Mouse (Mus musculus): Measurements from ENCODE around the gene Rps6ka5. TPM values are rescaled to one million over a fixed set of nuclear protein-coding genes. Genes with fewer than 3 reads are reported as not detected.
A peak's percentile ranks its signal among the peaks of the same experiment; 100 is the strongest.

The Rps6ka5 gene
- polyA plus RNA-seq, 1 experiment from 2014 or later: 14.4 TPM

DNA sequence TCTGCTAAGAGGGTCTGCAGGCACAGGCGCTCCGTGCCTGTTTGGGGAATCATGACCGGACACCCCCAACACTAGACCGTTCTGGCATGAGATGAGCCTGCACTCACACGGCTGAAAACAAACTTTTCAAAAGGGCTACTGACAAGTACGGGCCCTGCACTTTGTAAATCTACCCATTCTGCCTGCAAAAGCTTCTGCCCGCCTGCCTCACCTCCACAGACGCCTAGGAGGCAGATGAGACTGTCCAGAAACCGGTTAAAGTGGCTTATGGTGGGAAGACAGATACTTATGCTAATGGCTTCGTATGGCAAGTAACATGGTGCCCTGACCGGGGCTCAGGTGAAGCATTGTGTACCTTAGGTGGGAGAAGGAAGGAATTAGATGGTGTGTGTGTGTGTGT lies 189.7 kb downstream of the Rps6ka5 start:
- no peak overlapping the region for H3K4me2 ChIP-seq (ENCODE audit: low read length)
- H3K9ac ChIP-seq (replicated peaks; ENCODE audit: low read depth, low read length): no peak overlapping the region
- no peaks in the 10 kb centered on the region for H3K9me3 ChIP-seq (ENCODE audit: control insufficient read depth, low read length)
- no peaks in the 10 kb centered on the region for H3K27me3 ChIP-seq (replicated peaks; ENCODE audit: control insufficient read depth, insufficient read depth, low read length)
- no peak overlapping the region for H3K4me3 ChIP-seq (replicated peaks; ENCODE audit: low read length)
- WGBS: 86% methylated on average over 11 of the region's 11 CpGs
- no peaks in the 10 kb centered on the region for H3K36me3 ChIP-seq (ENCODE audit: control insufficient read depth, insufficient read depth)
- no peak overlapping the region for H3K27ac ChIP-seq (ENCODE audit: low read length)
- no peak for ATAC-seq
- no peaks in the 10 kb centered on the region for H3K4me1 ChIP-seq (replicated peaks; ENCODE audit: control insufficient read depth, insufficient read depth, low read length)

DNA sequence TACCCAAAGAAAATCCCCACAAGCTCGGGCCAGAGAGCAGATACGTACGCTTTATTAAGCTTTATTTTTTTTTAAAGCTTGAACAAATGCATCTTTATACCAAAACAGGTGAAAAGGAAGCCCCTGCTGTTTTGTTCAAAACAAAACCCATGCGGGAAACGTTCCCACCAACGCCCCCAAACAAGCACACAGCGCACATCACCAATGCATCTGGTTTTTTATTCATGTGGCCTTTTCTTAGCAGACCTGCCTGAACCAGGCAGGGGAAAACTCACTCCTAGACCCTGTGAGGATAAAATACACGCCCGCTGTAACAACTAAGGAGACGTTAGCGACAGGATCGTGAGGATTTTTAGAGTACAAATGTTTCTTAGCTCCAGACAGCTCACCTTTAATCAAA lies 191.8 kb downstream of the Rps6ka5 start:
- Histone ChIP-seq H3K36me3 (ENCODE audit: control insufficient read depth, insufficient read depth) (no peaks in the 10 kb centered on the region), H3K27ac (ENCODE audit: low read length) (no peak overlapping the region), H3K27me3 (replicated peaks; ENCODE audit: control insufficient read depth, insufficient read depth, low read length) (no peaks in the 10 kb centered on the region), H3K4me2 (ENCODE audit: low read length) (no peak overlapping the region), H3K9me3 (ENCODE audit: control insufficient read depth, low read length) (no peaks in the 10 kb centered on the region), H3K4me3 (replicated peaks; ENCODE audit: low read length) (no peak overlapping the region), H3K9ac (replicated peaks; ENCODE audit: low read depth, low read length) (no peak overlapping the region), H3K4me1 (replicated peaks; ENCODE audit: control insufficient read depth, insufficient read depth, low read length) (no peaks in the 10 kb centered on the region)
- WGBS: 29% methylated on average over 12 of the region's 12 CpGs
- ATAC-seq: no peak

GRCm38 (mm10) chr12:100534028-100534427 lies 192.8 kb downstream of the Rps6ka5 start:
- H3K4me2 ChIP-seq (ENCODE audit: low read length): no peak overlapping the region
- H3K9me3 ChIP-seq (ENCODE audit: control insufficient read depth, low read length): no peaks in the 10 kb centered on the region
- no peak overlapping the region for H3K9ac ChIP-seq (replicated peaks; ENCODE audit: low read depth, low read length)
- H3K27ac ChIP-seq (ENCODE audit: low read length): no peak overlapping the region
- 33% methylated on average over 3 of the region's 3 CpGs for WGBS
- no peak overlapping the region for H3K4me3 ChIP-seq (replicated peaks; ENCODE audit: low read length)
- no peaks in the 10 kb centered on the region for H3K4me1 ChIP-seq (replicated peaks; ENCODE audit: control insufficient read depth, insufficient read depth, low read length)
- H3K27me3 ChIP-seq (replicated peaks; ENCODE audit: control insufficient read depth, insufficient read depth, low read length): no peaks in the 10 kb centered on the region
- no peaks in the 10 kb centered on the region for H3K36me3 ChIP-seq (ENCODE audit: control insufficient read depth, insufficient read depth)
- ATAC-seq: no peak

- Histone ChIP-seq H3K9me3 (ENCODE audit: control insufficient read depth, low read length) (no peaks in the 10 kb centered on the region), H3K4me1 (replicated peaks; ENCODE audit: control insufficient read depth, insufficient read depth, low read length) (no peaks in the 10 kb centered on the region; the same call in 1 of the 2 replicates), H3K27me3 (replicated peaks; ENCODE audit: control insufficient read depth, insufficient read depth, low read length) (no peaks in the 10 kb centered on the region), H3K36me3 (ENCODE audit: control insufficient read depth, insufficient read depth) (no peaks in the 10 kb centered on the region), H3K4me3 (replicated peaks; ENCODE audit: low read length) (no peak overlapping the region), H3K9ac (replicated peaks; ENCODE audit: low read depth, low read length) (no peak overlapping the region), H3K27ac (ENCODE audit: low read length) (no peak overlapping the region), H3K4me2 (ENCODE audit: low read length) (no peak overlapping the region)
- 86% methylated on average over 4 of the region's 4 CpGs for WGBS
- ATAC-seq: no peak
Measured at GRCm38 (mm10) chr12:100533209-100533608, 193.6 kb downstream of the Rps6ka5 start.

GRCm38 (mm10) chr12:100531740-100532139 lies 195.0 kb downstream of the Rps6ka5 start:
- Histone ChIP-seq H3K9me3 (ENCODE audit: control insufficient read depth, low read length) (no peaks in the 10 kb centered on the region), H3K27me3 (replicated peaks; ENCODE audit: control insufficient read depth, insufficient read depth, low read length) (no peaks in the 10 kb centered on the region), H3K36me3 (ENCODE audit: control insufficient read depth, insufficient read depth) (no peaks in the 10 kb centered on the region), H3K4me2 (ENCODE audit: low read length) (no peak overlapping the region), H3K27ac (ENCODE audit: low read length) (no peak overlapping the region), H3K4me3 (replicated peaks; ENCODE audit: low read length) (no peak overlapping the region), H3K4me1 (replicated peaks; ENCODE audit: control insufficient read depth, insufficient read depth, low read length) (peaks cover 11% of the 10 kb centered on the region), H3K9ac (replicated peaks; ENCODE audit: low read depth, low read length) (no peak overlapping the region)
- 54% methylated on average over 1 of the region's 1 CpGs for WGBS
- no peak for ATAC-seq

GRCm38 (mm10) chr12:100530871-100531270 lies 195.9 kb downstream of the Rps6ka5 start:
- H3K4me3 ChIP-seq (replicated peaks; ENCODE audit: low read length): no peak overlapping the region
- no peaks in the 10 kb centered on the region for H3K9me3 ChIP-seq (ENCODE audit: control insufficient read depth, low read length)
- peaks cover 11% of the 10 kb centered on the region for H3K4me1 ChIP-seq (replicated peaks; ENCODE audit: control insufficient read depth, insufficient read depth, low read length)
- 92% methylated on average over 5 of the region's 5 CpGs for WGBS
- H3K36me3 ChIP-seq (ENCODE audit: control insufficient read depth, insufficient read depth): no peaks in the 10 kb centered on the region
- no peak overlapping the region for H3K4me2 ChIP-seq (ENCODE audit: low read length)
- no peak overlapping the region for H3K9ac ChIP-seq (replicated peaks; ENCODE audit: low read depth, low read length)
- no peak overlapping the region for H3K27ac ChIP-seq (ENCODE audit: low read length)
- no peaks in the 10 kb centered on the region for H3K27me3 ChIP-seq (replicated peaks; ENCODE audit: control insufficient read depth, insufficient read depth, low read length)
- no peak for ATAC-seq

GRCm38 (mm10) chr12:100529651-100530050 lies 197.1 kb downstream of the Rps6ka5 start:
- 91% methylated on average over 5 of the region's 5 CpGs for WGBS
- Histone ChIP-seq H3K4me1 (replicated peaks; ENCODE audit: control insufficient read depth, insufficient read depth, low read length) (peaks cover 11% of the 10 kb centered on the region), H3K27me3 (replicated peaks; ENCODE audit: control insufficient read depth, insufficient read depth, low read length) (no peaks in the 10 kb centered on the region), H3K36me3 (ENCODE audit: control insufficient read depth, insufficient read depth) (no peaks in the 10 kb centered on the region), H3K4me3 (replicated peaks; ENCODE audit: low read length) (no peak overlapping the region), H3K4me2 (ENCODE audit: low read length) (no peak overlapping the region), H3K27ac (ENCODE audit: low read length) (no peak overlapping the region), H3K9ac (replicated peaks; ENCODE audit: low read depth, low read length) (no peak overlapping the region), H3K9me3 (ENCODE audit: control insufficient read depth, low read length) (no peaks in the 10 kb centered on the region)
- no peak for ATAC-seq

DNA sequence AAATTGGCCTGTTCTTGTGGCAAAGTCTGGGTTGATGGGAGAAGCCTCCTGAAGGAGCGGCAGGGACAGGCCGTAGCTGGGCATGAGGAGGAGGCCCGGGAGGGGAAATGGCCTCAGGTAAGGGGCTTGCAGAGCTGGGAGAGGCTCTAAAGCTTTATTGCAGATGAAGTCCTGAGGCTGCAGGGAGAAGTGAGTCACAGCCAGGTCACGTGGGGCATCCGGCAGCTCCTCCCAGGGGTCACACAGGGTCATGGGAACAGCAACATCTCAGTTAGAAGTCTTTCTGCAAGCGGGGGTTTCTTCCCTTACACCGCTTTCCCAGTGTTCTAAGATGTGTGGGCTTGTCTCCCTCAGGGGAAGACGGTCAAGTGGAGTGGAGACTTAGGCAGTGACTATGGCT lies 197.6 kb downstream of the Rps6ka5 start:
- no peak overlapping the region for H3K9ac ChIP-seq (replicated peaks; ENCODE audit: low read depth, low read length)
- H3K27me3 ChIP-seq (replicated peaks; ENCODE audit: control insufficient read depth, insufficient read depth, low read length): no peaks in the 10 kb centered on the region
- H3K4me2 ChIP-seq (ENCODE audit: low read length): no peak overlapping the region
- H3K36me3 ChIP-seq (ENCODE audit: control insufficient read depth, insufficient read depth): no peaks in the 10 kb centered on the region
- ATAC-seq: no peak
- H3K9me3 ChIP-seq (ENCODE audit: control insufficient read depth, low read length): no peaks in the 10 kb centered on the region
- H3K4me3 ChIP-seq (replicated peaks; ENCODE audit: low read length): no peak overlapping the region
- peaks cover 11% of the 10 kb centered on the region for H3K4me1 ChIP-seq (replicated peaks; ENCODE audit: control insufficient read depth, insufficient read depth, low read length)
- H3K27ac ChIP-seq (ENCODE audit: low read length): no peak overlapping the region
- 50% methylated on average over 8 of the region's 8 CpGs for WGBS

GRCm38 (mm10) chr12:100528246-100528645 lies 198.5 kb downstream of the Rps6ka5 start:
- Histone ChIP-seq H3K4me3 (replicated peaks; ENCODE audit: low read length) (no peak overlapping the region), H3K9me3 (ENCODE audit: control insufficient read depth, low read length) (no peaks in the 10 kb centered on the region), H3K4me1 (replicated peaks; ENCODE audit: control insufficient read depth, insufficient read depth, low read length) (peaks cover 11% of the 10 kb centered on the region), H3K36me3 (ENCODE audit: control insufficient read depth, insufficient read depth) (no peaks in the 10 kb centered on the region), H3K27me3 (replicated peaks; ENCODE audit: control insufficient read depth, insufficient read depth, low read length) (no peaks in the 10 kb centered on the region), H3K4me2 (ENCODE audit: low read length) (peak overlapping the region; percentile 62; the same call in 1 of the 2 replicates), H3K9ac (replicated peaks; ENCODE audit: low read depth, low read length) (no peak overlapping the region), H3K27ac (ENCODE audit: low read length) (no peak overlapping the region)
- ATAC-seq: no peak
- 82% methylated on average over 3 of the region's 3 CpGs for WGBS

- Histone ChIP-seq H3K9me3 (ENCODE audit: control insufficient read depth, low read length) (no peaks in the 10 kb centered on the region), H3K4me3 (replicated peaks; ENCODE audit: low read length) (peak overlapping the region; percentile 34), H3K9ac (replicated peaks; ENCODE audit: low read depth, low read length) (no peak overlapping the region; the same call in 1 of the 2 replicates), H3K27ac (ENCODE audit: low read length) (no peak overlapping the region; the same call in 1 of the 2 replicates), H3K4me1 (replicated peaks; ENCODE audit: control insufficient read depth, insufficient read depth, low read length) (peaks cover 11% of the 10 kb centered on the region), H3K4me2 (ENCODE audit: low read length) (peak overlapping the region; percentile 62), H3K27me3 (replicated peaks; ENCODE audit: control insufficient read depth, insufficient read depth, low read length) (no peaks in the 10 kb centered on the region), H3K36me3 (ENCODE audit: control insufficient read depth, insufficient read depth) (no peaks in the 10 kb centered on the region)
- WGBS: 8% methylated on average over 9 of the region's 9 CpGs
- peak; percentile 99 for ATAC-seq
Measured at GRCm38 (mm10) chr12:100527753-100528152, 199.0 kb downstream of the Rps6ka5 start.

Measured in forebrain, embryonic 16.5 days (tissue).